Mouse (Mus musculus) cerebellum, postnatal 14 days (tissue): Measurements from ENCODE around the gene Gnaq.
A peak's percentile ranks its signal among the peaks of the same experiment; 100 is the strongest.

Experiments used
- DNase-seq, 2 experiments: peaks; one replicate each; pipeline ENCODE4 v3.0.0; 2021; ENCODE audit warnings: mixed read lengths in 2 of 2

Gnaq gene

DNA sequence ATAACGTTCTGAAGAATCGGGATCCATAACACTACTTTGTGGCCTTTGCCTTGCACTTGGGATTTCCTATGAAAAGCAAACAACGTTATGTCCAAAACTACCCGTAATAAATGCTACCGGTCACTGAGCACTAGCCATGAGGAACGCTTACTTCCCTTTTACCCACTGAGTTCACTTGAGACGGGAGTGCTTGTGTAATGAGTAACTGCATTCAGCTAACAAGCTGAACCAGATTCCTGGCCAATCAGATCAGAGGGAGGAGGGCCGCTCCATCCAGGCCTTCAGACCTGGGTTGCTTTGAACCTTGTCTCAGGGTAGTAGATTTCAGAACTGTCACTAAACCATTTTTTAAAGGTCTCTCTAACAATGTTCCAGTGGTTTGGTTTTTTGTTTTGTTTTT is 193.3 kb downstream of the Gnaq start:
- DNase-seq = no peak

DNA sequence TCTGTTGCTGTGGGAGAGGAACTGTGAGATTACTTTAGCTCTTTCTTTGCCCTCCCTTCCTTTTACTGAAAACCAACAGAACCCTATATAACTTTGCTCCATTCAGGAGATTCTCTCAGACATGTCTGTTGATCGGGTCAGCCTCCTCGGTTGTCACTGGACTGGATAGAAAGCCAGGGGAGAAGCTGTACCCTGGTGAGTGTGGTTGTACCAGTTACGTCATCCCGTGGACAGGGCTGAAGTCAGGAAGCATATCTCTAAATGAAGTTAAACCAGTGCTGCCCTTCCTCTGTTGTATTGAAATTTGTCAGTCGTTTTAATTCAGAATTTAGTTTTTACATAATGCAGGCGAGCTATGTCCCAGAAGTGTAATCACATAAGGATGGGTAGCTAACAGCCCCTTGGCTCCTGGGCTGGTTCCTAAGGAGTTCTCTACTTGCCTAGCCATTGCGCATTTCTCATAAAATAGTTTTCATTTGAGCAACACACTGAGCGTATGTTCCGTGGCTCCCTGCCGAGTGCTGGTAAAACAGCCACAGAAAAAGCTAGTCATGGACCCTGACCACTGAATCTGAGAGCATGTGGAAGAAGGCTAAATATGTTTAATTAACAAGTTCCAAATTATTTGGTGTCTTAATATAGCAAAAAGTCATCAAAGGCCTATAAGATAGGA is 194.9 kb downstream of the Gnaq start:
- peak; percentile 36 to 54 for DNase-seq

- peak; percentile 90 for DNase-seq
Measured at GRCm38 (mm10) chr19:16328074-16328850, 195.6 kb downstream of the Gnaq start.

DNA sequence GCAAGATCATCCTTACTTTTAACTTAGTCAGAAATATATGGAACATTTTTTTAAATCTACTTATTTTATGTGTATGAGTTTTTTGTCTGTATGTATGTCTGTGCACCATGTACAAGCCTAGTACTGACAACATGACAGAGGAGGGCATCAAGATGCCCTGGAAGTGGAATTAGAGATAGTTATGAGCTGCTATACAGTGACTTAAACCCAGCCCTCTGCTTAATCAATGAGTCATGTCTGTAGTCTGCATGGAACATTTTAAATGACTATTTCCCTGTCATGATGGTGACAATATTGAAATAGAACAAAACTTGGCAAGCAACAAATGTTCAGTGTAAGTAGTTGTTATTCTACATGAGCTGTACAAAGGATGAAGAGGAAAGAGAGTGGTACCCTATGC is 196.4 kb downstream of the Gnaq start:
- DNase-seq = no peak

- DNase-seq = no peak
Measured at GRCm38 (mm10) chr19:16329648-16330047, 197.0 kb downstream of the Gnaq start.

DNA sequence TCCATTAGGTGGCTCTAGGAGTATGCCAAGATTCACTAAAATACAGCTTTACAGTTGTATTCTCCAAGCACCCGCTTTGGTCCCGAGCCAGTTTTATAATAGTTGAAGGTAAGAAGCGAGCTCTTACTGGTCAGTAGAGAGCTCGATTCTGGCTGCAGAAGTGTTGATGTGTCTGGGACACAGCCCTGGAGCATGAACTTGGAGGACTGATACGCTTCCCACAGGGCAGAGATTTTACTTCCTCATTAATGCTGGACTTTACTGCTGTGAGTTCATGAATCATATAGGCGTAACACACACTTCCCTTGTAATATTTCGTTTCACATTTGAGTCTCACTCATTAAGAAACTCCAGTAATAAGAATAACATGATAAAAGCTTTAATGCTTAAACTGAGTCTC is 197.5 kb downstream of the Gnaq start:
- DNase-seq = no peak

DNA sequence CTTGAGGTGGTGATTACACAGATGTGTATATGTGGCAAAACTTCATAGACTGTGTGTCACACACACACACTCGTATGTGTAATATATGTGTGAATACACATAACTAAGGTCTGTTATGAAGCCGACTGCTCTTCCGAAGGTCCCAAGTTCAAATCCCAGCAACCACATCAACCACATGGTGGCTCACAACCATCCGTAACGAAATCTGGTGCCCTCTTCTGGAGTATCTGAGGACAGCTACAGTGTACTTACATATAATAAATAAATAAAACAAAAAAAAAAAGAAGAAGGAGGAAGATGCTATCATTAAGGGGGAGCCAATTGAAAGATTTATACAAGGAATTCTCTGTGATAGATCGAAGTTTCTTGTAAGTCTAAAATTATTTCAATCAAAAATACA is 198.4 kb downstream of the Gnaq start:
- DNase-seq = no peak

- peak; percentile 57 to 67 for DNase-seq
Measured at GRCm38 (mm10) chr19:16337866-16338530, 205.4 kb downstream of the Gnaq start.

GRCm38 (mm10) chr19:16339954-16340586 is 207.4 kb downstream of the Gnaq start:
- no peak for DNase-seq

- DNase-seq = peak; percentile 42 to 52
Measured at GRCm38 (mm10) chr19:16342702-16343101, 210.1 kb downstream of the Gnaq start.

DNA sequence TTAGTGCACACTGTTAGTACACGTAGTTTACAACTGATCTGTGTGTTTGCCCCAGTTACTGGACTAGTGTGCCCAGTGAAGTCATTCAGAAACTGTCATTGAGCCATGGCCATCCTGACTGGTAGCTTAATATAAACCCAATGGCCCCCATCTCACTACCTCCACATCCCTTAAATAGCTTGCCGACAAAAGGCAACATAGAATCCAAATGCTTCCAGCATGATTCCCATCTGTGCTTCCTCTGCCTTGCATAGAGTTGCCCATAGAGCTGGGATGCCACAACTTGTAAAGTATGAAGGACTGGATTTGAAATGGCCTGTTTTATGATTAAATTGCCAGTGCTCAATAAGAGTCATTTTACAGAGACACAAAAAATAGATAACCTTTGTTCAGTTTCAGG is 212.9 kb downstream of the Gnaq start:
- DNase-seq = no peak

DNA sequence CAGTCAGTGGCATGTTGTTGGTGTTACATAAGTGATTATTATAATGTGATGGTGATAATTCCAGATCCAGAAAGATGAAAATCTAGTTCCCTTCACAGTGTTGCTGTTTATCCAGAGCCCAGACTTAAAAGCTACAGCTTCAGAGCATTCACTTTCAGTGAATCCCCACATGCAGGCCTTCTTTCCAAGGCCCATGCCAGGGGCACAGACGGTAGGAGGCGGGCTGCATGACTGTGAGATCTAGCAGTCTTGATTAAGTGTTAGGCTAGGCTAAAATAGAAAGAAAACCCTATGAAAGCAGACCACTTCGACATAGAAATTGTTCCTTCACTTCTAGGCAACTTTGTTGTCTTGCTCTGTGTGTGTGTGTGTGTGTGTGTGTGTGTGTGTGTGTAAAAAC is 214.4 kb downstream of the Gnaq start:
- no peak for DNase-seq

DNA sequence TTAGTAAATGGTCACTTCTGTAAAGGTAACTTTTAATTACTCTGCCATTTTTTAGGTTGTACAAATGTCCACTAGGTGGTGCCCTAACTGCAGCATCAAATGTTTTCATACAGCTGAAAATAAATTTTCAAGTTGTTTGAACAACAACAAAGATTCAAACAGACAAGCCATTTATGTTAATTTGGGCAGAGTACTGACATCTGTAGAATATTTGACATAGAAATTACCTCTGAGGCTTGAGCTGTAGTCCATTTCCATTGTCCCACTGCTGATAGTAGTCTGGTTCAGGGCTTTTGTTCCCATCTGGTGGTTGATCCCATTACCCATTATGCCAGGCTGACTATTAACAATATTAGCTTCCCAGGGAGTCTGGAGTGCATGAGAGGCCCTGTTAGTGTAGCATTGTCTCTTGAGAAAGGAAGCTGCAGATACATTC is 221.1 kb downstream of the Gnaq start:
- DNase-seq = peak; percentile 29 to 49

DNA sequence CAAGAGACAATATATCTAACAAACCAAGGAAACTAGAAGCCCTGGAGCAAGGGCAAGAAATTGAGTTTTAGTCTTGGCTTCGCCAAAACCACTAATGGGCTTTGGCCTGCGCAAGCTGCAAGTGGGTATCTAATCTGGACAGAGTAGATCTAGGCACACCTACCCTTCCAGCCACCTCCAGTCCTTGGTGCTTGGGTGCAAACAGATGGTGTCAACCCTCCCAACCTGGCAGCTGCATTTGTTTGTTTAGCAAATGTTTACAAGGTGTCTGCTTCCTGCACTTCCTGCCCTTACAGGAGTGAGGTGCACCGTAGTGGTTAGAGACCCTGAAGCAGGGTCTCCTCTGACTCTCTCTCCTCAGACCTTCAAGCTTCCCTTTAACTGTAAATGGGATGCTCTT is 225.5 kb downstream of the Gnaq start:
- DNase-seq = no peak

DNA sequence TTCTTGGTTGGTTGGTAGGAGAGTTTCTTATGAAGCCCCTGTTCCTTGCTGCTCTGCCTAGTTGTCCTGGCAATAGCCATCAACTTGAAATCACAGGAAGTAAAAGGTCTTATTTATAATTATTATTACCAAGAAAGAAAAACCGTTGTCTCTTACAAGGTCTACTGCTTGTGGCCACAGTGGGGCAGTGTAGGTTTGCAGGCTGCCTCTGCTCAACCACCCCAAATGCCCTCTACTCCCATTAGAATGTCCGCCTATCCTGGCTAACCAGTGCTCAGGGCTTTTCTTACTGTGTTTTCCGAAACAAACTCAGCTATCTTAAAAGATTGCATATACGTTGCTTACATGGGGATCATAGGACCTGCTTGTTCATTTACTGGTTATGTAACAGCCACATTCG is 226.3 kb downstream of the Gnaq start:
- peak; percentile 50 to 58 for DNase-seq

GRCm38 (mm10) chr19:16366465-16367063 is 233.9 kb downstream of the Gnaq start:
- no peak for DNase-seq

DNA sequence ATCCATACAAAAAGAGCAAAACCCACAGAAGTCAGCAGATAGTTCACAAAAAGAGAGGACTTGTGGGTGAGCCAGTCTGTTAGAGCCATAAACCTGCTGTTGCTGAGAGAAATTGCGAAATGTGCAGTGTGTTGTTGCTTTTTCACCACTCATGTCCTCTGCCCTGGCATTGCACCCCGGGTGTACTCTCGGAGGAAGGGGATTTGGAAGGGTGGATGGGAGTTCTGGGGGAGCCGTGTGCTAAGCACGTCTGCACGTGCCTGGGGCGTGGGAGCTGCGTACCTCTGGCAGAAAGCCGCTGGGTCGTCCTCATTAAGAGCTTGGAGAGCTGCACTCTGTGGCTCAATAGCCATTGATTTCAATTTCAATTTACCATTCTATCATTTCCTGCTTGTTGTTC is 234.6 kb downstream of the Gnaq start:
- DNase-seq = no peak

DNA sequence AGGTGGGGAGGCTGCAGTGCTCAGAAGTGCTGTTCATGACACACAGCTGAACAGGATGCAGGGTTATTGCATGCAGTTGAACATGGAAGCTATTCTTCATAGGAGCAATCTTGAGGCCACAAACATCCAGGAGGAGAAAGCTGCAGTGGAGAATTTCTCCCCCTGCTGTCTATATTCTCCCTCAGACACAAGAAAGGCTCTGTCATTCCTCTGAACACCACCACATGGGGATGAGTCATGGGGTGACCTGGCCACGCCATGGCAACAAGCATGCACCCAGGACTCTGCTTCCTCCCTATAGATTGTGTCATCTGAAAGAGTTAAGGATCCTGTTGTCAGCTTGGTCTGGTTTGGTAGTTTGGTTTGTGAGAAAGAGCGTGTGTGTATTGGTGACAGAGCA is 239.0 kb downstream of the Gnaq start:
- DNase-seq = no peak

DNA sequence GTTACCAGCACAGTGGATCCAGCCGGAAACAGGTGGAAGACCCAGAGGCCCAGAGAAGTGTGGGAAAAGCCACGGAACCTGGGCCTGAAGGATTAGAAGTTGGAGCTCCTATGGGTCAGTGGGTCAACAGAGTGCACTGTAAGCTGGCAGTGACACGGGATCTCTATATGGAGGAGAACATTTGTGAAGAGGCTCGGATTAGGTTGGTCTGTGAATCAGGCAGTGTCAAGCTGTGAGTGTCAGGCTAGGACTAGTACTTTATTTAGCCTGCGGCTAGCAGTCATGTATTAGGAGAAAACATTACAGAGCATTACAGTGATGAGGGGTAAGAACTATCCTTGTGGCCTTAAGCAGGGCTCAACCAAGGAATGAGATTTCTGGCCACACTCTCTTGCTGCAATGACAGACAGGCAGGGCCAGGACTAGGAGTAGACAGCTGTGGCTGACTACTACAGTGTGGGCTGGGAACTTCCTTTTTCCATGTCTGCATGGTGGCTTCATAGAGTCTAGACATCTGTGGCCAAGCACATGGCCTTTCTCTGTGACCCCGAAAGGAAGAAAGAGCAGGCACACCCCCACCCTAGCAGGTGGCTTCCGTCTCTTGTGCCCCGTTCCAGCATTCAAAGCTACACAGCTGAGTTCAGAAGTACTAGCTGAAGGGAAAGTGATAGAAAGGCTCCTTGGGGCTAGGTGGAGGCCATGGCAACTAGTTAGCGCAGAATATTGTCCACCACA is 240.3 kb downstream of the Gnaq start:
- no peak for DNase-seq

DNA sequence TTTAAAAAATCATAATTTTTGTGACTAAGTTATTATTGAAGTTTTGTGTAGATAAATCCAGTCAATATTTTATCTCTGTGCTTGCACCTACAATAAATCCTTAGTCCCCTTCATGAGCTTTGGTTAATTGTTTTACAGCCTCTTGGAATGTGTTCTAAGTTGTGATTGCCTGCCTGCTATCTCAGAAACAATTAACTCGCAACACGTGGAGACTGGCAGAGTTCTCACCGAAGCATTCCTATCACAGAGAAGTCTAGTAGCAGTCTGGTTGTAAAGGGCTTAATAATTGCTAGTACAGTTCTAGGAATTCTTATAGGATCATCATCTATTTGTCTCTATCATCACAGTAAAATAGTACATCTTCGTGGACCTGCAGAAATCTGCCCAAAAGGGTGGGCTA is 243.2 kb downstream of the Gnaq start:
- DNase-seq = no peak

GRCm38 (mm10) chr19:16378565-16378964 is 245.9 kb downstream of the Gnaq start:
- no peak for DNase-seq

- DNase-seq = no peak
Measured at GRCm38 (mm10) chr19:16379687-16380086, 247.1 kb downstream of the Gnaq start.
